Mouse (Mus musculus) C2C12 (cell line): ENCODE results near the gene Elf2.

Experiments used
- CTCF ChIP-seq: IDR thresholded peaks from one replicate; pipeline ENCODE4 v1.5.1; 2011; ENCODE audit not compliant: control insufficient read depth, insufficient read depth, insufficient read length
- FOSL1 ChIP-seq: IDR thresholded peaks from one replicate; pipeline ENCODE4 v1.8.0; 2011; ENCODE audit warnings: mild to moderate bottlenecking, low read length; ENCODE audit not compliant: poor library complexity, insufficient read depth, severe bottlenecking
- USF1 ChIP-seq: IDR thresholded peaks from one replicate; pipeline ENCODE4 v1.6.1; 2011; ENCODE audit warnings: low read depth, mild to moderate bottlenecking, control low read depth, moderate library complexity

DNA sequence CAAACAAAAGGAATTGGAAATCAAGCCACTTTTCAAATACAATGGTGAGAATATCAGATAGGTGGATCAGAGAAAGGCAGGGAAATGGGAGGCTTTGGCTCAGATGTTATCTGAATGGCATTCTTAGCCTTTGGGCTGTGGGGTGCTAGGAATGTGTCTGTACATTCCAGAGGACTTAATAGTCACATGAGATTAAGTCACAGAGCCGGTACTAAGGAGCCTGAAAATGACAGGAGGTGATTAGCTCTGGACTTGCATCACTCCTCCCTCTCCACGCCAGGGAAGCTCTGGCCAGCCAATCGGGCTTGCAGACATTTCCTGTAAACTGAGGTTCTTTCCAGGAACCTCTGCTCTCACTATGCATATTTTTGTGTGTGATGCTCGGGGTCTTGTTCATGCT is 119.6 kb downstream of the Elf2 start:
- TF ChIP-seq FOSL1 (no peak), CTCF (no peak), USF1 (peak; percentile 52)
